Mouse (Mus musculus): ENCODE results near the gene Nudt8. TPM values are rescaled to one million over a fixed set of nuclear protein-coding genes. Genes with fewer than 3 reads are reported as not detected.

Gene Nudt8
- 10 to 100 TPM; 24.9 to 29.1 TPM for total RNA-seq (2023)

DNA sequence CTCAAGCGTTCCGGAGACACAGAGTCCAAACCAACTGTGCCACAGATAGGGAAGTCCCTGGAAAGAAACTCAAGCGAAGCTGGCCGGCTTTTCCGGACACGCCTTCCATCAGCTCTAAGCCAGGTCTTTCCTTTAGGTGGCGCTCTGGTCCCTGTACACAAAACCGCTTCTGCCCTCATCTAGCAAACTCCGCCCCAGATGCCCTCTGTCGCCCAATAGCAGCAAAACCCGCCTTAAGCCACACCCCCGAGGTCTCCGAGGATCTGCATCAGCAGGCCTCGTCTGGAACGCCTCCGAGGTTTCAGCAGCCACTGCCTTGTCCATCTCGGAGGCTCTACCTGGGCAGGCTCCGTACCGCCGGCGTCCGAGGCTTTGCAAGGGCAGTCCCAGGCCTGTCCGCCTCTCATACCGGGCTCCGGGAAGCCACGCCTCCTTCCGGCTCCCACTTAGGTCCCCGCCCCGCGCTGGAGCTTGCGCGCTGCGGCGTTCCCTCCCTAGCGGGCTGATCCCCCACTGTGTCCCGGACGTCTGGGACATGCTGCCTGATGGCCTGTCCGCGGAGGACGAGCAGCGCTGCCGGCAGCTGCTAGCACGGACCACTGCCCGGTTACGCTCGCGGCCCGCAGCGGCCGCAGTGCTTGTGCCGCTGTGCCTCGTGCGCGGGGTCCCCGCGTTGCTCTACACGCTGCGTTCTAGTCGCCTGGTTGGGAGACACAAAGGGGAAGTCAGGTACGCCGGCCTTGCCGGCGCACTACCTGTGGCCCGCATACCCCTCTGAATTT, at the start of gene Nudt8, which contains the start of gene Gm49405:
TSS of gene Nudt8 (plus strand) at position 462 of the 782 bp plus-strand sequence.
TSS of gene Gm49405 (plus strand) at position 508 of the 782 bp plus-strand sequence.

DNA sequence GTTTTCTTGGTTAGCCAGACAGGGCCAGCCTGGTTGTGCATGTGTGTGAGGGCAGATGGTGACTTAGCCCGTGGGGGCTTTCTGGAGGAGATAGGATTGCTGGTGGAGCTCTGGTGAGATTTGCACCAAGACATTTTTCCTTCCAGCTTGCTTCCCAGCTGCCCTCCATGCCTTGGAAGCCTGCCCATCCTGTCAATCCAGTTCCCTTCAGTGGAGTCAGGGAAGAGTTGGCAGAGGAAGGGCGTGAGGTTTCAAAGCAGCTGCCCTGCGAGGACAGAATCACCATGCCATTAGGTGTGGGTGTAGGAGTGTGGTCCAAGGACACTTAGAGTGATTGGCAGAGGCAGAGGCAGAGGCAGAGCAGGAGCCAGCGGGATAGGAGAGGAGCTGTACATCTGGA, 41.9 kb upstream of the Nudt8 start, which contains the start of gene Aldh3b3:
TSS of gene Aldh3b3 (plus strand) at position 176 of the 400 bp plus-strand sequence.

DNA sequence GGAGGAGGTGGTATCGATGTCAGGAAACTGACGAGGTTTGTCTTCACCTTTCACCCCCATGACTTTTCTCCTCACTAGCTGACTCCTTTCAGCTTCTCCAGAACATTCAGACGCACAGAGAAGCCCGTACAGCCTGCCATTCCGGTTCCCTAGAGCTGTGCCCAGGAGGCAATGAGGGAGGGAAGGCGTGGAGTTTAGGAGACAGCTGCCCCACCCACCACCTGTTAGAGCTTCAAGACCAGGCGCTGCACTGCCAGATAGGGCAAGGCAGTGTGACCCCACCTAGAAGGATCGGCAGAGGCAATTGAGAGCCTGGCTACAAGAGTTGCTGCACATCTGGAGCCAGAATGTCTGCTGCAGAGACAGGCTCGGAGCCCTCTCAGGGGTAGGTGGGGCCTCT, 28.2 kb upstream of the Nudt8 start, which contains the start of gene Aldh3b2:
TSS of gene Aldh3b2 (plus strand) at position 100 of the 400 bp plus-strand sequence.

DNA sequence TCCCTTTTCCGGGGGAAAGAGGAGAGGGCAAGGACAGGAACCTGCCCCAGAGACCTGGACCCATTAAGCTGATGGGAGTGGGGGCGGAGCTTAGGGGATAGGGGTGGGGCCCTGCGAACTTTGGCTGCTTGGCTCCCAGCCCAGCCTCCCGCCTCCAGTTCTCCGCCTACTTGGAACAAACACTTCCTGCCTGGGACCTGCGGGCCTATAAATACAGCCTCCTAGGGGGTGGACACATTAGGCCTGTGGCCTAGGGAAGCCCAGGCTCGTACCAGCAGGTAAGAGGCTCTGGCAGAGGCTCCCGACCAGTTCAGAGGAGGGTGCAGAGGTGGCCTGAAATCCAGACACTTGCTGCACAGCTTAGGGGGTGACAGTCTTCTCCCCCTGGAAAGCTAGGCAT, 14.0 kb upstream of the Nudt8 start, which contains the start of gene Acy3:
TSS of gene Acy3 (plus strand) at position 237 of the 400 bp plus-strand sequence.

DNA sequence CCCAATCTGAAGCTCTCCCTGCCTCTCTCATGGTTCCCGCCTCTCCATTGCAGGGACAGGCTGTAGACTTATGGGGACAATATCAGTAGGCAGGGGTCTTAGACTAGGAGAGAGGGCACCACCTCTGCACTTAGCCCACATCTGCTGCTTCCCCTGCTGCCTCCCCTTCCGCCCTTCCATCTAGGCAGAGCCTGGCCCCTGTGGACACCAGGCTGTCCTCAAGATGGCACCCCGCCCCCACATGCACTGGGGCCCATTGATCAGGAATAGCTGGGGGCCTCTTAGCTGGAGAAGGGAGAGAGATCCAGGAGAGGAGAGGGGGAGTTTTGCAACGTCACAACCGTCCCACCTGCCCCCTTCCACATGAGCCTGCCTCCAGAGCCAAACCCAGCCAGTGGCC, 8.0 kb upstream of the Nudt8 start, which contains the start of gene Tbx10:
TSS of gene Tbx10 (plus strand) at position 337 of the 400 bp plus-strand sequence.

DNA sequence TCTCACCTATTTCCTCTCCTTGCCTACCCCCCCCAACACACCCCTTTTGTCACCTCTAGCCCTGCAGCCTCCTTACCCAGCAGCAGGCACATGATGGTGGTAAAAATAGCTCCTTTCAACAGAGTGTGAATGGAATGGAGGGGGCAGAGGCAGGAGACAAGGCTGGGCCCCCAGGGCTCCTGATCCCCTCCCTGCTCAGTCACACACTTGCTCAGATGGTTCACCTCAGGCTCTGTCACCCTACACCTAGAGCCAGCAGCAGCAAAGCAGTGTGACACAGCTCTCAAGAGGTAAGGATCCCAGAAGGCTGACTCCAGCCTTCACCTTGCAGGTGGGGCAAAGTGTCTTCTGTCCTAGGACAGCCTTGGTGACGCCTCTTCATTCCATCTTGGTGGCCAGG, 2.7 kb downstream of the Nudt8 start, which contains the start of gene Doc2g:
TSS of gene Doc2g (plus strand) at position 202 of the 400 bp plus-strand sequence.

DNA sequence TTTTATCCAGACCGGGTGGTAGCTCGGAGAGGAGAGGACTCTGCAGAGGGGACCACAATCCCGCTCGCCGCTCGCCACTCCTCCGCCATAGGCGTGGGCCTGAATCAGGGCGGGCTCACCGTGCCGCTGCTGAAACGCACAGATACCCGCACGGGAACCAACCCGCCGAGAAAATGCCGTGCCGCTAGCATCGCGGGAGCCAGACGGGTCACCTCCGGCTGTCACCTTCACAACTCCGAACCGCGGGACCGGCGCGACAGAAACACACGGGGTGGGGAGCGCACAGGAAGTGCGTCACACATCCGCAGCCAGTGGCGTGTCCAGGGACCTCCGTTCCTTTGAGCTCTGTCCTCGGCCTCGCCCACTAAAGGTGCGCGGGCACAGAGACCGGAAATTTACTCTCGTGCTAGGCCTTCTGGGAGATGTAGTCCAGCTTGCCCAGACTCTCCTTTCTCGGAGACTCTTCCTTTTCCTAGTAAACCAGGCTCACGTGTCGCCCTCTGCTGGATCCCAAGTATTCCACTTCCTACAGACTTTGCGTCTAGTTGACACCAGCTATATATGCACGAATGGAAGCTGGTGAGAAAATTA, 12.1 kb downstream of the Nudt8 start, which contains the start of gene Ndufv1:
TSS of gene Ndufv1 (minus strand) at position 375 of the 591 bp plus-strand sequence.

DNA sequence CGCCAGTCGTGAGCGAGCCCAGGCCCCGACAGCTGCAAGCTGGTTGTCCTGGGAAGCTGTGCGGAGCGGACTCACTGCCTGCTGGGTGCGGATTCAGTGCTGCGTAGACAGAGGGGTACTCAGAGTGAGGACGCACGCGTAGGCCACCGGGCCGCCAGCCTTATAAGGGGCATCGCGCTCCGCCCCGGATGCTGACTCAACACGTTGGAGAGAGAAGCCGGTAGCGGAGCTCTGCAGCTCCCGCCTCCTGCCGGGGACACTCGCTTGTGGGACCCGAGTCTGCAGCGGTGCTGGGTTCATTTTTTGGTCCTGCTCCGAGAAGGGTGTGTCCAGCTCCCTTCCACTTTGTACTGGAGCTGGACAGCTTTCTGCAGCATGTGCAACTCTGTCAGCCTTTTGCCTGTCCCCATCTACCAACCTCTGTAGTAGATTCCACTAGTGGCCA, 37.4 kb downstream of the Nudt8 start, which contains the start of gene Gstp1:
TSS of gene Gstp1 (minus strand) at position 198 of the 445 bp plus-strand sequence.

DNA sequence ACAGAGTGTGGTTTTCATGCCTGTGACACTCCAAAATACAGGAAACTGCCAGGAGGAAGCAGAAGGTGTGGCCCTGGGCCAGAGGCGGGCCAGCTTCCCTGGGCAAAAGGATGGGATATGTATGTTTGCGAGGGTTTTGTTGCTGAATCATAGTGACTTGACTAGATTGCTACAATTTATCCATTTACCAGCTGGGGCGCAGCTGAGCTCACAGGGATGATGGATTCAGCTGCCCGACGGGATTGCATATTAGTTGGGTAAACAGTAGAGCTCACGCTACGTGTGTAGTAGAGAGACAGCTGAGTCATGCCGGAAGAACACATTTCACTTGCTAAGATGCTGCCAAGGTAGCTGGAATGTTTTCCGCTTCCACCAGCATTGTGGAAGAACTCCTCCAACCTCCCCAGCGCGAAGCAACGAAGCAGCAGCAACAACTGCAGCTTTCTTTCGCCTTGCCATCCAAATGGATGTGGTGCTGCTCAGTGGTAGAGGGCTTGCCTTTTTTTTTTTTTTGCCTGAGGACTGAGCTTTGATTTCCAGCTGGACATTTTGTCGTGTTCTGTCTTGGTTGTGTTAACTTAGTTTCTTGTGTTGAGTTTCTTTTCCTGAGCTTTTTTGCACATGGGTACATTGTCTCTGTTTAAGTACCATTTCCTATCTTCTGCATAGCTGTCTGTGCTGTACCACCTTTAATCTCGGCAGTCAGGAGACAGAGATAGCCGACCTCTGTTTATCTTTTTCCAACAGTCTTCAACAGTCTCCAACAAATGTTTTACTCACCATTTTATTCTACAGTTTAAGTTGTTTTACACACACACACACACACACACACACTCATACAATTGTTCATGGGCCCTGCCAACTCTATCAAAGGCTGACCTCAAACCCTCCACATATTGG, 45.8 kb downstream of the Nudt8 start, which contains the start of gene Gstp2:
TSS of gene Gstp2 (minus strand) at position 58 of the 900 bp plus-strand sequence.

Other genes starting within 250 kb of the Nudt8 start
- gene Kmt5b, start 233.2 kb upstream of the Nudt8 start, total RNA-seq (2023): 100 to 1,000 TPM; 125 to 140 TPM
- gene Chka, start 148.8 kb upstream of the Nudt8 start, total RNA-seq (2023): 10 to 100 TPM; 66.9 to 67.9 TPM
- 100 to 1,000 TPM; 149 to 153 TPM for gene Tcirg1, start 93.4 kb upstream of the Nudt8 start, total RNA-seq (2023)
- 10 to 100 TPM; 91.9 to 93.5 TPM for gene Ndufs8, start 87.8 kb upstream of the Nudt8 start, total RNA-seq (2023)
- gene Aldh3b1, start 70.8 kb upstream of the Nudt8 start, total RNA-seq (2023): 1 to 10 TPM; 7.3 to 8.9 TPM
- gene Unc93b1, start 65.4 kb upstream of the Nudt8 start, total RNA-seq (2023): 100 to 1,000 TPM; 597 to 689 TPM
- under 1 TPM in 1 of 2 experiments, not detected in 1; 0.20 TPM for gene Aldh3b3, start 41.9 kb upstream of the Nudt8 start, total RNA-seq (2023)
- under 1 TPM in 1 of 2 experiments, not detected in 1; 0.84 TPM for gene Aldh3b2, start 28.3 kb upstream of the Nudt8 start, total RNA-seq (2023)
- gene Acy3, start 14.0 kb upstream of the Nudt8 start, total RNA-seq (2023): not detected
- gene Tbx10, start 7.8 kb upstream of the Nudt8 start, total RNA-seq (2023): not detected
- gene Gm49405, start within 50 bp of the Nudt8 start, total RNA-seq (2023): 1 to 10 TPM; 5.3 to 6.7 TPM
- gene Doc2g, start 2.7 kb downstream of the Nudt8 start, total RNA-seq (2023): 10 to 100 TPM; 11.0 to 13.3 TPM
- 10 to 100 TPM; 80.9 to 93.3 TPM for gene Ndufv1, start 12.2 kb downstream of the Nudt8 start, total RNA-seq (2023)
- gene Gstp1, start 37.4 kb downstream of the Nudt8 start, total RNA-seq (2023): 100 to 1,000 TPM; 131 to 150 TPM
- 10 to 100 TPM; 11.4 to 26.4 TPM for gene Gstp2, start 45.4 kb downstream of the Nudt8 start, total RNA-seq (2023)
- gene Gstp3, start 59.0 kb downstream of the Nudt8 start, total RNA-seq (2023): not detected
- not detected for gene Cabp2, start 81.0 kb downstream of the Nudt8 start, total RNA-seq (2023)
- 100 to 1,000 TPM; 114 to 121 TPM for gene Cdk2ap2, start 96.6 kb downstream of the Nudt8 start, total RNA-seq (2023)
- gene Pitpnm1, start 99.4 kb downstream of the Nudt8 start, total RNA-seq (2023): 100 to 1,000 TPM; 227 to 233 TPM
- 100 to 1,000 TPM; 101 to 110 TPM for gene Aip, start 125.3 kb downstream of the Nudt8 start, total RNA-seq (2023)
- 1 to 10 TPM in 1 of 2 experiments, under 1 TPM in 1; 0.93 to 1.0 TPM for gene Gpr152, start 139.2 kb downstream of the Nudt8 start, total RNA-seq (2023)
- gene Cabp4, start 143.5 kb downstream of the Nudt8 start, total RNA-seq (2023): 1 to 10 TPM; 1.6 to 2.2 TPM
- gene Coro1b, start 148.0 kb downstream of the Nudt8 start, total RNA-seq (2023): 100 to 1,000 TPM; 148 to 156 TPM
- 100 to 1,000 TPM; 391 to 415 TPM for gene Ptprcap, start 153.0 kb downstream of the Nudt8 start, total RNA-seq (2023)
- gene Rps6kb2, start 162.8 kb downstream of the Nudt8 start, total RNA-seq (2023): 10 to 100 TPM; 47.4 to 56.4 TPM
- 100 to 1,000 TPM in 1 of 2 experiments, 10 to 100 TPM in 1; 89.2 to 117 TPM for gene Carns1, start 174.9 kb downstream of the Nudt8 start, total RNA-seq (2023)
- 100 to 1,000 TPM; 315 to 328 TPM for gene Tbc1d10c, start 190.7 kb downstream of the Nudt8 start, total RNA-seq (2023)
- 100 to 1,000 TPM; 431 to 450 TPM for gene Ppp1ca, start 191.5 kb downstream of the Nudt8 start, total RNA-seq (2023)
- gene Rad9a, start 201.1 kb downstream of the Nudt8 start, total RNA-seq (2023): 10 to 100 TPM; 65.9 to 73.4 TPM
- gene Clcf1, start 213.7 kb downstream of the Nudt8 start, total RNA-seq (2023): 100 to 1,000 TPM; 161 to 176 TPM
- not detected for gene AC109138.7, start 213.8 kb downstream of the Nudt8 start, total RNA-seq (2023)
- gene Pold4, start 231.3 kb downstream of the Nudt8 start, total RNA-seq (2023): 100 to 1,000 TPM; 198 to 208 TPM

Measured in B cell, adult 67 days (primary cell).